Mouse (Mus musculus) retina, adult 2 months (tissue): ENCODE measurements around the gene Cradd.

ENCODE experiments used
- DNase-seq: peaks from one replicate; pipeline ENCODE4 v3.0.0-alpha.2; 2012; ENCODE audit warnings: low read depth, low spot score

The Cradd gene

DNA sequence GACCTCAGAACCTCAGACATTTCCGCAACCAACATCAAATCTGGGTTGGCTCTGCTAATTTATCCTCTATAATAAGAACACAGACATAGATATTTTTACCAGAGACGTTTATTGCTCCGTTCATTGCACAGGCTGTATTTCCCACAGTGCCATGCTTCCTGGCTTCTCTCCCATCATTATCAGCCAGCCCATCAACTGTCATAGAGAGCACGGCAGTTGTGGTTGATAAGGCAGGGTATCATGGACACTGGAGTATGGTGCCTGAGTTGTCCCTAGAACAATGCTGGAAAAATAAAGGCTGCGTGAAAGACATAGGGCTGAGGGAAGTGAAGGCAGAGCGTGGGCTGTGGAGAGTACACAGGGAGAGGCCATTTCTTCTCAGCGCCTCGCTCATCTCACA is 116.5 kb downstream of the Cradd start:
- DNase-seq: no peak

- no peak for DNase-seq
Observed at GRCm38 (mm10) chr10:95201514-95201913, 122.4 kb downstream of the Cradd start.

- DNase-seq: no peak
Observed at GRCm38 (mm10) chr10:95200323-95200722, 123.6 kb downstream of the Cradd start.

DNA sequence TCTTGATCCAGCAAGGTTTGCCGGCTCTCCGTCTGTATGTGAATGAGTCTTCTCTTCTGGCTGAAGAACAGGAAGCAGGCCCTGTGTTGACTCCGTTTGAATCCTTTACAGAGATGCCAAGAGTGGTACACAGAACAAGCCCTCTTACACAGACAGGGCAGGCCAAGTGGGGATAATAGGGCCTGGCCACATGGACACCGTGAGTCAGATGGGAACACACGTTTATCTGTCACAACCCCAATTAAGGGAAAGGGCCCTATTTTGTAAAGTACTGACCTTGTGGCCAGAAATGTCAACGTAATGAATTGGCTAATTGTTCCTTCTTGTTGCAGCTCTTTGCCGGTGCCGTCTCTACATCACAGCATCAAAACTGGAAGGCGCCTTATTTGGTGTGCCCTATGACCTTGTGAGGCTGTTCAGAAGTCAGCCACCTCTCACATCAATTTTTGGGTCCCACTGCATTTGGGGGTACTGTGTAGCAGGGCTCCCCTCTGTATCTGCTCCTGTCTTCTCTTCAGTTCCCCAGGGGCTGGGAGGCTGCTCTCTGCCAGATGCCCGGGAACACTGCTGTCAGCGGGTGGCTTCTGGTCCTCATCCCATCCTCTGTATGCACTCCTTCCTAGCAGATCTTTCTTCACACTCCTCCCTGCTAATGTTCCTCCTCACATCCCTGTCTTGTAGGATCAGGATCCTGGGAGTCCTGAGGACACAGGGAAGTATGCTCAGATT is 124.2 kb downstream of the Cradd start:
- no peak for DNase-seq

DNA sequence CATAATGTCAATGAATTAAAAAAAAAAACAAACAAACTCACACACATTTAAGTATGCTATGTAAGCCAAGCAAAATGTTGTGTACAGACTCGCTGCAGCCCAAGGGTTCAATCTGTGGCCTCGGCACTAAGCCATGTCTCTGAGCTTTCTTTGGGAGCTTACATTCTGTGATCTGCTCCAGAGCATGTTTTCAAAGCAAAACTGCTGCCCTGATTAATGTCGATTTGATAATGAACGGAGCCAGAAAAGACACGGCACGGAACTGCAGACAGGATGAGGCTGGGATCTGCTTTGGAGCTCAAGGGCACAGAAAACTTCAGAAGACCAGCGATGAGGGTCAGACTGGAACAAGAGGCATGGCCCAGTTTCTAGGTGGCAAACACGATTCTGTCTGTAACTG is 126.6 kb downstream of the Cradd start:
- DNase-seq: no peak

DNA sequence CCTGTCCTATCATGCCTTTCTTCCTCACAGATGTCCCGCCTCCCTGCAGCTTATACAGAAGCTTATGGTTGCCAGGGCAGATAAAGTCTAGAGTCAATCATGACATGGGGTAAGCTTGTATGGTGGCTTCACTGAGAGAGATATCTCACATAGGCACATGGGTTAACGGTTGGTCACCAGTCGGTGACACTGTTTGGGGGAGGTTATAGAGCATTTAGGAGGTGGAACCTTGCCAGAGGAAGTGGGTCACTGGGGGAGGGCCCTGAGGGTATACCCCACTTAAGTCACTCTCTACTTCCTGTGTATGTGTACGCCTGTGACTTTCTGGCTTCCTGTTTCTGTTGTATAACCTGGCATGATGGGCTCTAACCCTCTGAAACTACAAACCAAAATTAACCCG is 128.2 kb downstream of the Cradd start:
- no peak for DNase-seq

DNA sequence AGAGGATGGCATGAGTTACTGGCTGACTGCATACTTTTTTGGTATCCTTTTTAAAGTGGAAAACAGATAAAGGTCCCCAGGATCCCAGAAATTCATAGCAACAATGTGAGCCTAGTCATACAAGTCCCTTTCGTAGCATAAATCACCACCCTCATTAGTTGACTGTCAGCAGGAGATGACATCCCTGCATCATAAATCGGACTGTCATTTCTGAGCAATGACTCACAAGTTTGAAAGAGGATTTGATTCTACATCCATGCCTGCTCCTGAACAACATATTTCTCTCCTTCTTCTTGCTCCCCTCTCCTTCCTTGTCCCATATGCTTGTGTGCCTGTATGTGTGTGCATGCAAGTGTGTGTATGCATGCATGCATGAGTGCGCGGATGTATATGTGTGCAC is 129.2 kb downstream of the Cradd start:
- no peak for DNase-seq

DNA sequence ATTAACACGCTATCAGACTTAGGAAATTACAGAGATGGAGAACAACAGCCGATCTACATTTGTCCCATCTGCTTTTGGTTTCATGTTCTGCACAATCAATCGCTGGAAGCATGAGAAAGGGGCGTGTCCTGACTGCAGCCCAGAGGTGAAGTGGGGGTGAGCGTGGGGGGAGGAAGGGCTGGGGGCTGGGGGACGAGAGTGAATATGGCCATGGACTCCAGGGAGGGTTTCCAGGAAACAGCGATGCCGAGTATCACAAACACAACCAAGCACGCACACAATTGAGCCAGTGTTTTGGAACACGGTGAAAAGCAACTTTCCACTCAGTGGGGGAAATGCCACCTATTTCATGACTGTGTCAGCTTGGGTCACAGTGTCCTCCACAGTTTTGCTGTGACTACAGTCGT is 130.1 kb downstream of the Cradd start:
- no peak for DNase-seq

GRCm38 (mm10) chr10:95191881-95192280 is 132.1 kb downstream of the Cradd start:
- no peak for DNase-seq

- DNase-seq: no peak
Observed at GRCm38 (mm10) chr10:95191151-95191655, 132.7 kb downstream of the Cradd start.

GRCm38 (mm10) chr10:95189550-95190211 is 134.3 kb downstream of the Cradd start:
- no peak for DNase-seq

GRCm38 (mm10) chr10:95184210-95184609 is 139.7 kb downstream of the Cradd start:
- DNase-seq: no peak

DNA sequence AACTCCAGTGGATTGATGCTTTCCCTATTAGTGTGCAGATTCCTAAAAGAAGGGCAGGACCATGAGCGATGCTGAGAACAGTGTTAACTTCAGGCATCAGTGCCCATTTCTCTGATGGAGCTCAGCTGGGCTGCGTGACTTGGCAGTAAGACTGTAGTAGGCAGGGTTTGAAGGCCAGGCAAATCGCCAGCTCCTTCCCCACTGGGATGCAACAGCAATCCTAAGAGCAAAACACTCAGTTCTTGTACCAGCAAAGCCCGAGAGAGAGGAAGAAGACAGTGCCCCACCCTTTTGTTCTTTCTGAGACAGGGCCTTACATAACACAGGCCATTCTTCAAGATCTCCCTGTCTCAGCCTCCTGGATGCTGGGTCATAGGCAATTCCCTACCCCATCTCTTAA is 140.9 kb downstream of the Cradd start:
- DNase-seq: no peak

DNA sequence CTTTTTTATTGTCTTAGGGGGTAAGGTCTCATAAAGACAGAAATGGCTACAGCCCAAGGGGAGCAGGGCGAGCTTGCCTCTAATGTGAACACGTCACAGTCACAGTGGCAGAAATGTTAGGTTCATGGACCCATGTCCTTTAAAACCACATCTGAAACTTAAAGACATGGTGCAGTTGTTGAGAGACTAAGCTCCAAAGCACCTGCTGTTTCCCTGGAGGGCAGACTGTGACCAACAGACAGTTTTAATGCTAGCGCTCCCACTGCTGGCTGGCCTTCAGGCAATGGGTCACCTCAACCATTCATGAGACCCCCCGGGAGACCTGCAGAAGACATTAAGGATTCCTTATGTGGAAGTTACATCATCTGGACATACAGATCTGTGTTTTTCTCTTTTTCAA is 141.5 kb downstream of the Cradd start:
- DNase-seq: no peak

GRCm38 (mm10) chr10:95181553-95181952 is 142.4 kb downstream of the Cradd start:
- no peak for DNase-seq

- no peak for DNase-seq
Observed at GRCm38 (mm10) chr10:95180900-95181299, 143.0 kb downstream of the Cradd start.

GRCm38 (mm10) chr10:95180177-95180576 is 143.8 kb downstream of the Cradd start:
- no peak for DNase-seq

DNA sequence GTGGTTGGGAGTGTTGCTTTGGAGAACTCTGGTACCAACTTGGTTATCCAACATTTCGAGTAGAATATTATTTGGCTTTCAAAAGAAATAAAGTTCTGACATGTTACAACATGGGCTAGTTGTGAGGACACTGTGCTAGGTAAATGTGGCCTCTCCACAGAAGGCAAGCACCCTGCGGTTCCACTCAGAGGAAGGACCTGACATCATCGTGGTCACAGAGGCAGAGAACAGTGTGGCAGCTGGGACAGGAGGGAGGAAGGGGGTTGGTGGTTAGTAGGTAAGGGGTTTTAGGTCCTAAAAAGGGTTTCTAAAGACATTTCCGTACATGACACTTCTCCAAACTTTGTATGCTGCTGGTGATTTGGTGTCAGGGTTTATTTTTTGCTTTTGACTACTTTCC is 145.1 kb downstream of the Cradd start:
- DNase-seq: no peak

GRCm38 (mm10) chr10:95175423-95176120 is 148.4 kb downstream of the Cradd start:
- DNase-seq: no peak

GRCm38 (mm10) chr10:95174260-95174659 is 149.7 kb downstream of the Cradd start:
- no peak for DNase-seq

GRCm38 (mm10) chr10:95170721-95171354 is 153.1 kb downstream of the Cradd start:
- DNase-seq: no peak

GRCm38 (mm10) chr10:95164949-95165348 is 159.0 kb downstream of the Cradd start:
- DNase-seq: no peak
